Mouse (Mus musculus) heart, postnatal 36 days (tissue): ENCODE measurements around the gene Ffar4. TPM values are rescaled to one million over a fixed set of nuclear protein-coding genes. Genes with fewer than 3 reads are reported as not detected.

Source experiments
- DNase-seq, 2 experiments: peaks; one replicate each; pipeline ENCODE4 v3.0.0; 2021 to 2022
- intact Hi-C: fragments of 180-260 bp; cut with DNase I; formaldehyde crosslinking; loops from one replicate; pipeline ENCODE4 v1.15.1; 2025
- total RNA-seq, 2 experiments: library from RNA; stranded (reverse); gene quantifications; 2 replicates each; pipeline ENCODE4 v1.2.3; 2021

The Ffar4 gene
- under 1 TPM in 1 of 2 experiments, not detected in 1; 0.22 TPM for total RNA-seq

- intact Hi-C loops, result no loop called here
- DNase-seq, result no peak
These were observed at the start of gene Ffar4 for GRCm38 (mm10) chr19:38096858-38097758. Gene Ffar4, plus strand, starts transcription at chr19:38097071.

DNA sequence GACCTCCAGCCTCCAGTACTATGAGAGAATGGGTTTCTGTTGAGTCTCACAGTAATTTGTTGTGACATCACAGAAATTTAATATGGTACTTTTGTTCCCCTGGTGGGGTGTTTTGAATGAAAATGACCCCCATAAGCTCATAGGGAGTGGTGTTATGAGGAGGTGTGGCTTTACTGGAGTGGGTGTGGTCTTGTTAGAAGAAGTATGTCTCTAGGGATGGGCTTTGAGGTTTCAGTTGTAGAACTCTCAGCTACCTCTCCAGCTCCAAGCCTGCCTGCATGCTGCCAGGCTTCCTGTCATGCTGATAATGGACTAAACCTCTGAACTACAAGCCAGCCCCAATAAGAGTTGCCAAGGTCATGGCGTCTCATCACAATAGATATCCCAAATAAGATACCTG, 47.2 kb upstream of the Ffar4 start:
- no peak for DNase-seq
- intact Hi-C loops, result loop anchor here (10.0 kb wide), 2 partner anchors 305 to 345 kb away; no protein-coding TSS in a partner anchor

GRCm38 (mm10) chr19:38053227-38054041, 43.4 kb upstream of the Ffar4 start:
- DNase-seq, result no peak
- intact Hi-C loops, result loop anchor here (1.0 to 10.0 kb wide), 2 partner anchors 98 to 301 kb away; no protein-coding TSS in a partner anchor

- DNase-seq, result peak; percentile 79 to 86
These were observed 42.6 kb upstream of the Ffar4 start for GRCm38 (mm10) chr19:38054149-38054719.

DNA sequence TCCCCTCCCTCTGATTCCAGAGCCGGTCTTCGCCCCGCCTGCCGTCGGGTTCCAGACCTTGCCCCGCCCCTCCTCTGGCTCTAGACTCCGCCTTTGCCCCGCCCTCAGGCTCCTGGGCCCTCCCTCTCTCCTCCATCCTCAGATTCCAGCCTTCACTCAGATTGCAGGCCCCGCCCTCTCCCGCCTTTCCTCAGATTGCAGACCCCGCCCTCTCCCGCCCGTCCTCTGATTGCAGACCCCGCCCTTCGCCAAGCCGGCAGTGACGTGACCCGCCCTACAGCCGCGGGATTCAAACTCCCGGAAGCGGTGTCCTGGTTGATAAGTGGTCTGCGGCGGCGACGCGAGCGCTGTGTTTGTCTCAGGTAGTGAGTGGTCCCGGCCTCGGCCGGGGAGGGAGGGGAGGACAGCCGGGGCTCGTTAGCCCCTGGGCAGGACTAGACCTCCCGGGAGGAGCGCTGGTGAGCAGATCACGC, 42.1 kb upstream of the Ffar4 start, which contains the start of gene Cep55:
Gene Cep55 (plus strand): TSS at position 292 of the 473 bp plus-strand sequence.
- intact Hi-C loops, result loop anchor here (1.0 to 10.0 kb wide), 2 partner anchors 99 to 300 kb away; no protein-coding TSS in a partner anchor
- DNase-seq, result peak; percentile 93 to 94

More at GRCm38 (mm10) chr19:38054149-38054719, 42.6 kb upstream of the Ffar4 start:
- intact Hi-C loops, result loop anchor here (1.0 to 10.0 kb wide), 2 partner anchors 99 to 301 kb away; no protein-coding TSS in a partner anchor

DNA sequence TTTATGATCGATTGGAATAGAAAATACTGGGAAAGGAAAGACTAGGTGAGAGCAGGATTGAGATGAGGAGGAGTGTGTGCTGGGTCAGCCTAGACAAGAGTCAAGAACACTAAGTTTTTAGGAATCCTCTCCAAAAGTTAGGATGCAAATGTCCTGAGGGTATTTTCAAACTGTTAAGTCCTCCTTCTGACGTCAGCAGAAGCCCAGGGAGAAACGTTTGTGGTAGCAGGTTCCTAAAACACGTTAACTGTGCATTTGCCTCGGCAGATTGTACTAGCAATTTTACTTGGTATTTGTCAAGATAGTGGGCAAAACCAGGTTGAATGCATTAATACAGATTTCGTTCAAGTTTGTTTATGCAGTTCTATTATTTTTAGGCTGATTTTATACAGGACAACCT, 41.1 kb upstream of the Ffar4 start:
- intact Hi-C loops, result loop anchor here (10.0 kb wide), 1 partner anchor 299 kb away; no protein-coding TSS in a partner anchor
- no peak for DNase-seq

GRCm38 (mm10) chr19:38056276-38056675, 40.6 kb upstream of the Ffar4 start:
- intact Hi-C loops, result loop anchor here (10.0 kb wide), 1 partner anchor 299 kb away; no protein-coding TSS in a partner anchor
- DNase-seq, result no peak

GRCm38 (mm10) chr19:38056931-38057330, 39.9 kb upstream of the Ffar4 start:
- no peak for DNase-seq
- intact Hi-C loops, result loop anchor here (10.0 kb wide), 1 partner anchor 298 kb away; no protein-coding TSS in a partner anchor

DNA sequence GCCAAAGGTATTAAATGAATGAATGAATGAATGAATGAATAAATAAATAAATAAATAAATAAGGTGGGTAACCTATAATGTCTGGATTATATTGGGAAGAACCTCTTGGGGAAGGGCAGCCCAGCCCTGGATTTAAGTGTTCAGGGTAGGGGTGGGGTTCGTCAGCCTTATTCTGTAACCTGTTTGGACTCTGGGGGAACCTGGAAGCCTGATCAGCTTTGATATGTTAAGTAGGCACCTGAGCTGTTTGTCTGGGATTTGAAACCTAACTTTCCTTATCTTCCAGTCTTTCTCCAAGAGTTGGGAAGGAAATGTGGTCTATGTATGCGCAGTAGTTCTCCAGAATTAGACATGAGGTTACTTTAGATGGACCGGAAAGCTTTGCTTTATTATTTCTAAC, 33.7 kb upstream of the Ffar4 start:
- no peak for DNase-seq
- intact Hi-C loops, result no loop called here

- intact Hi-C loops, result no loop called here
- no peak for DNase-seq
These were observed 32.8 kb upstream of the Ffar4 start for GRCm38 (mm10) chr19:38064051-38064450.

DNA sequence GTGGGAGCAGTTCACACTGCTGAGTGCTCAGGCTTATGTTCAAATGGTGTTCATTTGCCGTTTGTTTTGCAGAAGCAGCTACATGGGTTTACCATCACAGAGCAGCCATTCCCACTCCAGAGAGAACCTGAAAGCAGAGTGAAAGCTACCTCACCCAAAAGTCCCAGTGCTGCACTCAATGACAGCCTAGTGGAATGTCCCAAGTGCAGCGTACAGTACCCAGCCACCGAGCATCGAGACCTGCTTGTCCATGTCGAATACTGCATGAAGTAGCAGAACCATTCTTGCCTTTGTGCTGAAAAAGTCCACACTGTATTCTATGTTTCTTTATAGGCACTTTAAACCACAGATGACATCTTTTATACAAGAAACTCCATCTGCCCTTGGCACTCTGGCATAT, 23.6 kb upstream of the Ffar4 start:
- no peak for DNase-seq
- intact Hi-C loops, result no loop called here

- intact Hi-C loops, result no loop called here
- DNase-seq, result no peak
These were observed 21.8 kb upstream of the Ffar4 start for GRCm38 (mm10) chr19:38075051-38075450.

GRCm38 (mm10) chr19:38076251-38076650, 20.6 kb upstream of the Ffar4 start:
- no peak for DNase-seq
- intact Hi-C loops, result no loop called here

GRCm38 (mm10) chr19:38077851-38078540, 18.9 kb upstream of the Ffar4 start:
- intact Hi-C loops, result no loop called here
- DNase-seq, result no peak

- intact Hi-C loops, result loop anchor here (10.0 kb wide), 1 partner anchor 273 kb away; no protein-coding TSS in a partner anchor
- DNase-seq, result no peak
These were observed 15.5 kb upstream of the Ffar4 start for GRCm38 (mm10) chr19:38081361-38081760.

GRCm38 (mm10) chr19:38082931-38083525, 13.8 kb upstream of the Ffar4 start:
- intact Hi-C loops, result loop anchor here (10.0 kb wide), 1 partner anchor 272 kb away; no protein-coding TSS in a partner anchor

DNA sequence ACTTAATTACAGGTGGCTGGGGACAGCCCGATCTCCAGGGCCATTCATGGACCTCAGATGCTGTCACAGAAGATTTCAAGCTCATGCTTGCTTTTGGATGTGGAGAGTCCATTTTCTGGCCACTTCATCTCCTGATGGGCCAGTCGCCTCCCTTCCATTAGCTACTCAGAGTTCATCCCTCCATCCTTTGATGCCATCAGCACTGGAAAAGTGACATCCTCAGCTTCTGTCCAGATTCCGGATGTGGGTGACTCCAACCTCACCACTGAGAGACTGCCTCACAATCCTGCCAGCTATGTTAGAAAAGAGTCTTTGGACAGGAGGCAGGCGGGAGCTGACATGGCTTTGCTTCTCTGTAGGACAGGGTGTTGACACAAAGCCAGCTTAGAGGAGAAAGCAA, 11.0 kb upstream of the Ffar4 start:
- intact Hi-C loops, result loop anchor here (5.0 to 10.0 kb wide), 2 partner anchors 116 to 269 kb away; no protein-coding TSS in a partner anchor
- no peak for DNase-seq

More at GRCm38 (mm10) chr19:38082931-38083525, 13.8 kb upstream of the Ffar4 start:
- no peak for DNase-seq

DNA sequence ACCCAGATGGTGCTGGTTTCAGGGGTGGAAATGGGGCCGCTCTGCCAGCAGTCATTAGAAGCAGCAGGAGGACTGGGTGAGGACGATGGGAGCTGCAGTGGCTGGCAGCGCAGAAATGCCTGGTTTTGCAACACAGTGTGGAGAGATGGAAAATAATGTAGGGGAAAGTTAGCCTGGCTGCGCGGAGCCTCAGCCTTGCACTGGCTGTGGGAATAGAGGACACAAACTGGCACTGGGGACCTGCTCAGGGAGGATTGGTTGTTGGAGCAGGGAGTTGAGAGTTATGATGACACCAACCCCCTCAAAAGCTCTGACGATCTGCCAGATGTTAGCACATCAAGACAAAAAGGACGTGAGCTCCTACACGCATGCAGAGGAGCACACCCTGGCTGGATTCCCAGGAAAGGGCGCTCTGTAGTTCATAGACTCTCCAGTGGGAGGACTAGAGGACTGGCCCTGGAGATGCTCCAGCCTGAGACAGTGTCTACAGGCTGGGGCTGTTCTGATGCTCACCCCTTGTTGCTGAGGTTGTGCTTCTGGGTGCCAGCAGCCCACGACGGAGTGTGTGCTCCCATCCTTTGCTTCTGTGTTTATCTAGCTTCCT, 9.8 kb upstream of the Ffar4 start:
- DNase-seq, result peak; percentile 13 to 20
- intact Hi-C loops, result loop anchor here (5.0 to 10.0 kb wide), 2 partner anchors 115 to 268 kb away; no protein-coding TSS in a partner anchor
